Mouse (Mus musculus): ENCODE data around the gene Spred3.
"Not testable (repeated sequence)": the region's sequence is repeated elsewhere in the genome, so short reads cannot be mapped to it uniquely, and the experiment has no call there.

The Spred3 gene

DNA sequence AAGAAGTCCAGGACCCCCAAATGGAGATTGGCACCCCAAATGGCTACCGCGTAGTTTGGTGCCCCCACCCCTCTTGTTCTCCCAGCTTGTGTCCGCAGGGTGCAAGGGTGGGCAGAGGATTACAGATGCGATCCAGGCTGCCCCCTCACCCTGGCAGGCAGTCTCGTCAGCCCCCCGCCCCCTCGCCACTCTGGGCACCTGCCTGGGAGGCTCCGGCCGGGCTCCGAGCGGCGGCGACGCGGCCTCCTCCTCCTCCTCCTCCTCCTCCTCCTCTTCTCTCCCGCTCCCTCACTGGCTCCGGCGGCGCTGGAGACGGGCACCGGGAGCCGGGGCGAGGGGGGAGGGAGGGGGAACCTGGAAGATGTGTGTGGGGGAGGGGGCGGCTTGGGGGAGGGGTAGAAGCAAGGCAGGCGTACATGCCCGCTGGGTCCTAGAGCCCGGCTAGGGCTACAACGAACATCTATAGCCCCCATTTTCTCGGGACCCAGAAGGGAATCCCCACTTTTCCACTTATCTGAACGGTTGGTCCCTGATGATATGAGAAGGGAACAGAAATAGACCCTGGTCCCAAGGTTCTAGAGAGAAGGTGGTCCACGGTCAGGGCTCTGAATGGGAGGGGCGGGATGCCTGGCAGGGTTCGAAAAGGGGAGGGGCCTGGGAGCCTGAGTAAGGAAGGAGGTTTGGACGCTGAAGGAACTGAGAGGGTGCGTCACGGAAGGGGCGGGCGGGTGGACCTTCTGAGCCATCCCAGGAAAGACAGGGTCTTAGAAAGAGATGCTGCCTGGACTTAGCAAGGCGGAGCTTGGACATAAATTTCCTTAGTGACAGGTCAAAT, 763 bp downstream of the Spred3 start:
- DNase-seq (ENCODE audit: low read depth, low spot score) = peak; percentile 79

DNA sequence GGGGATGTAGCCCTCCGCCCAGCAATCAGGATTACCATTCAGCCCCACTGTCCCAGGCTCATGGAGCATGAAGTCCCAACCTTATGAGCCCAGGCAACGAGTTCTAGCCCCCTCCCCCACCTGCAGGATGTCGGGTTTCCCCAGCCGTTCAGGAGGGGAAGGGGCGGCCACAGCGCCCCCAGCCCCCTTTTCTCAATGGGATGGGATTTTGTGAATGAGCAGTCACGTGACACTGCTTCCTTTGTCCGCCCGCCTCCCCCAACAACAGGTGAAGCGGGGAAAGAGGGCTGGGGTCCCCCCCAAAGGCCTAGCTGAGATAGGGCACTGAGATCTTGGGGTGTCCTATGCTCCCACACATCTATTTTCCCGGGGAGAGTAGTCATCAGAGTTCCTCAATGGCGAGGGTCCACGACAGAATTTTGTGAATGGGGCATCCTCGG, 1.4 kb downstream of the Spred3 start:
- DNase-seq (ENCODE audit: low read depth, low spot score) = no peak

DNA sequence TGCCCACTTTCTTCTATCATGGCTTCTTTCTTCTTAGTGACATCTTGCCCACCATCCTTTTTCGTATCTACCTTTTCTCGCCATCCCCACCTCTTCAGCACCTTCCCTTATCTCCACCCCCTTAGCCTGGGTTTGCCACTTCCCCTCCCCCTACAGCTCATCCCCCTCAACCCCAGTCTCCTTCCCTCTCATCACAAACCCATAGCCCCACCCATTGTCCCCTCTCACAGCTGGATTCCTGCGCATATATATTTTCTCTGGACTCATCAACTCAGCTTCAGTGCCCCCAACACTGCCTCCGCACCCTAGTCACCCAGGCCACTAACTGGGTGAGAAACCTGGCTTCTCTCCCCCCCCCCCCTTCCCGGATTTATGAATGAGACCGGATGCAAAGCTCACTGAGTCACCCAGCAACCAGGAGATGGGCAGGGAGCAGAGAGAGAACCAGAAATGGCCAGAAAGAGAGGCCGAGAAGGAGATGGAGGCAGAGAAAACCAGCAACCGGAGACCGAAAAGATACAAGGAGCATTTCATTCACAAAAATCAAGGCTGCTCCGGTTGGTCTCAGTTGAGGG, 2.0 kb downstream of the Spred3 start:
- no peak for DNase-seq (ENCODE audit: low read depth, low spot score)

DNA sequence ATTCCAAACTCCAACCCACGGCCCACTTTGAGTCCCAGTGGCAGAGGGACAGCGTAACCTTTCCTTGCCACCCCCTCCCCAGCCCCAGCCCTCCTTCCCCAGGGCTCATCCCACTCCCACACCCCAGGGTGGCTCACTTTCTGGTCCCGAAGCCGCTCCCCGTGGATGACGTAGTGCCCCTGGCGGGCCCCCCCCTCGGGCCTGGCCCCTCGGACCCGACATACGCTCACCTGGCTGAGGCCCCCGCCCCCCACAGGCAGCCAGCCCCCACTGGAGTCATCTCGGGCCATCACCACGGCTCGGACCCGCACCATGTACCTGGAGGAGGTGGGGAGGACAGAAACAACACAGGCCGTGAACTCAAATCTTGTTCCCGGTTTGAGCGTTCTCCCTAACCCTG, 2.6 kb downstream of the Spred3 start:
- no peak for DNase-seq (ENCODE audit: low read depth, low spot score)

DNA sequence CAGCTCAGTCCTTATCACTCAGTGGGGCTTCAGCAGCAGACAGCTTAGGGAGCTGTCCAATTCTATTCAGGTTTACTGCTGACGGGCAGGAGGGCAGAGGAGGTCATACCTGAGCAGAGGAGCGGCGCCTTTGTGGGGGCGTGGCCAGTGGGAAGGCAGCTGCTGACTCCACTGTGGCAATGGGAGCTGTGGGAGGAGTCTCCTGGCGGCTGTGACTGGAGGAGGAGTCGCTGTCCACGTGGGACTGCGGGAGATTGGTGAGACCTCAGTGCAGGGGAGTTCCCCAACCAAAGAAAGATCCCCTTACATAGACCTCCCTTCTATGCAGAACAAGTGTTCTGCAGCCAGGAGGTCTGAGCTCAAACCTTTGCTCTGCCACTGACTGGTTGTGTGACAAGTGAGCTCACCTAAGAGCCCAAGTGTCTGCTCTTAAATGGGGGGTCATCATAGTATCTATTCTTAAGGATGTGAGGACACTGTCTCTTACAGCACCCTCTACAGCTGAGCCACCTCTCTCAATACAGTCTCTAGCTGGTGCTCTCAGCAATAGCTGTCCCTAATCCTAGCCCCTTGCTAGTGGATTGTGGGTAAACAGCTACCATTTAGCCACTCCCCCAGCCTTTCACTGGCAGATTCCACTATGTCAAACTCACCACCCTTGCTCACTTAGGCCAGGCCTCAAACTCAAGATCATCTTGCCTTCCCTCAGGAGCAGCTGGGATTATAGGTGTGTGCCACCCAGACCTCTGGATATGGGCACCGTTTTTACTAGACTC, 7.3 kb downstream of the Spred3 start:
- DNase-seq (ENCODE audit: low read depth, low spot score) = no peak

DNA sequence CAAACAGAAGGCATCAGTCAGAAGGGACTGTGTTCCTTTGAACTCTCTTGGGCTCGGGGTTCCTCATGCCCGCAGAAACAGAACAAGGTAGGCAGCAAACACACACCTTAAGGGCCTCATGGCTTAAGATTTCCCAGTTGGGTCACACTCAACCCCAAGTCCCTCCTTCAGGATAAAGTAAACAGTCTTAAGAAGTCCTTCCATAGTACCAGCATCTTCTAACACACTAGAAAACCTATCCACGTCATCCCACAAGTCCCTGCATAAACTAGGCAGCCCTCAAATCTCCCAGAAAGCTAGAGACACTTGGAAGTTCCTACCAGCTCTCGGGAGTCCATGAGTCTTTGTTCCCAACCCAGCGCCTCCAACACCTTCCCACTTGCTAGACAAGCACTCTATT, 7.9 kb downstream of the Spred3 start:
- DNase-seq (ENCODE audit: low read depth, low spot score) = no peak

DNA sequence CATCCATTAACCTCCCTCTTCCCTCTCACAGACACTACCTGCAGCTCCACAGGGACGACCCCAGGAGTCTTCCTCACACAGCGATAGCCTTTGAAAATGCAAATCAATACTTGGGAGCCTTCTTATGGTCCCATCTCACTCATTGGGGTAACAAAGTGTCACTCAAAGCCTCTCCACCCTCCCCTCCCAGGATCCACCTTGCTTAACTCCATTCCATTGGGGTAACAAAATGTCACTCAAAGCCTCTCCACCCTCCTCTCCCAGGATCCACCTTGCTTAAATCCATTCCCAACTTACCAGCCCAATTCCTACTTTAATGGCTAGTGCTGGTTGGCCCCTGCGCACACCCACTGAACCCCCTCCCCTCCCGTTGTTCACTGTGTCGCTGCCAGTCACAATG, 11.9 kb downstream of the Spred3 start:
- no peak for DNase-seq (ENCODE audit: low read depth, low spot score)

DNA sequence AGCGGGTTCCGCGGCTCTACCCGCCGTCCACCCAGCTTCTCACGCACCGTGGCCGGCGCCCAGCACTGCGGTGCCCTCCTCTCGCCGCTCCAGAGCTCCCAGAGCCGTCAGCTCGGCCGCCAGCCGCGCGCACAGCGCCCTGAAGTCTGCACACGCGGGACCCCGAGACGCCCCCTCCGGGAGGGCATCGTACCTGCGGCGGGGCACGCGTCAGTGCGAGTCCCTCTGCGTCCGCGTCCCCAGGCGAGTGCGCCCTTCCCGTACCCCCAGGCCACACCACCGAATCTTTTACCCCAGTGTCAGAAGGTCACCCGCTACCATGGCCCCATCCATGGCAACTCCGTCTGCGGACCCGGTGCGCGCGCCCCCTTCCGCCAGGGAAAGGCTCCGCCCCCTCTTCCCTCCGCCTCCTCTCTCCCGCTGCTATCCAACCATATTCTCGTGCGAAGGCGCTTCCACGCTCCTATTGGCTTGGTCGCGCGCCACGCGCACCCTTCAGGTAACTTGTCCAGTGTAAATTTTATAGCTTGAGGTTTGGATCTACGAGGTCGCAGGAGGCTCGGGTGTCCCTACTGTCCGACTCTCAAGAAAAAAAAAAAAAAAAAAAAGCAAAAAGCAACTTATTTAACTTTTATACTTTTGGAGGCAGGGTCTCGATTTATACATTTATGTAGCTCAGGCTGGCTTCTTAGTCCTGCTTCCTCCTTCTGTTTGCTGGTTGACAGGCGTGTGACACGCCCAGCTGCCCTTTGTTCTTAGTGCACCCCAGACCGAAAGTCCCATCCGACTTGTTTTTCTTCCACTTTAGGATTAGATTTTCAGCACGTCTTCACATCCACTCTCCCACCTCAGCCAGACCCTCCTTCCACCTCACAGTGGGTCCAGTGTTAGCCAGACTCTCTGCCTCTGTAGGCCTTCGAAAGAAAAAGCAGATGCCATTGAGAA, 14.1 kb downstream of the Spred3 start, which contains the start of gene Fam98c:
Fam98c (minus strand) TSS at position 397 of the 945 bp plus-strand sequence.
- peak; percentile 85 for DNase-seq (ENCODE audit: low read depth, low spot score)

DNA sequence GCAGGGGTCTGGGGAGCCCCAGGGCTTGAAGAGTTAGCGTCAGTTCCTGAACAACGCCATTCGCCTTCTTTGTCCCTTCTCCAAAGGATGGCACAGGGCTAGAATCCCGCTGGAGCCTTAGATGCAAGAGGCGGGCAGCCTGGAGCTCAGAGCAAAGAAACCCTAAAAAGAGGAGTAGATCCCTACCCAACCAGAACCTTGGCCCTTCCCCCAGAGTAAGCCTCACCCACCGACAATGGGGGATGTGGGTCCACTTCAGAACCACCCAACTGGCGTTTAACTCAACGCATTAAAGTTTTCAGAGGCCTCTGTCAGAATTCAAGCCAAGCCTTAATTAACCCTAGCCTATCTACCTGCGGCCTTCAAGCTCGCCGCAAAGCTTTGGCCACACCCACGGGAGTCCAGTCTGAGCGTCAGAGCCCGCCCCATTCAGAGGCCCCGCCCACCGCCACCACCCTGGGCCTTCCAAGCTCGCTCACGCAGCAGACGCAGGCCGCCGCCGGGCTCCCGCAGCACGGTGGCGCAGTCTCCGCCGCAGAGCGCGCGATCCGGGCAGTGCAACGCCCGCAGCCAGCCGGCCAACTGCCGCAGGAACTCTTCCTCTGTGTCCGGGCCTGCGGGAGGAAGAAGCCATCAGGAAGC, 14.9 kb downstream of the Spred3 start:
- DNase-seq (ENCODE audit: low read depth, low spot score) = peak; percentile 70

DNA sequence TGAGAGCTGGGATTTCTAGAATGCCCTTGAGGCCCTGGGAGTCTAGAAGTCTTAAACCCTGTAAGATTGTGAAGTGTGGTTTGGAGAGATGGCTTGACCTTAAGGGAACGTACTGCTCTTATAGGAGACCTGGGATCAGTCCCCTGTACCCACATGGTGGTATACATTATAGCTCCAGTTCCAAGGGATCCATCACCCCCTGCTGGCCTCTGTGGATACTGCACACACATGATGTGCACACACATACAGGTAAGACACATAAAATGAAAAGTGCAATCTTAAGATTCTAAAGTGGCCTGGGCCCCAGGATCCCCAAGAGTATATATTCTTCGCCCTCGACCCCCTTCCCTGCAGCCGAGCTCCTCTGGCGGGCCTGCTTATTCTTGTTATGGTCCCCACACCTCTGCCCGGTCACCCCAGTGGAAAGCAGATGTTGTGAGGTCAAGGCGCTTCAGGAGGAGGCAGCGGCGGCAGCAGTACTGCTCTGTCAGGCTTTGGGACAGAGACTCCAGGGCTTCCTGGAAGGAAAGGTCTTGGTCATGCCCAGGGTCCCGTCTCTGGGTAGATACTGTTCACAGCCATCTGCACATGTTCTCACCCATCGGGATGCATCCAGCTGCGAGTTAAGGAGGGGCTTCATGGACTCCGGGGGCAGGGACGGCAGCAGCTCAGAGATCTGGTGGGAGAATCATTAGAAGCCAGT, 16.0 kb downstream of the Spred3 start:
- DNase-seq (ENCODE audit: low read depth, low spot score) = no peak

DNA sequence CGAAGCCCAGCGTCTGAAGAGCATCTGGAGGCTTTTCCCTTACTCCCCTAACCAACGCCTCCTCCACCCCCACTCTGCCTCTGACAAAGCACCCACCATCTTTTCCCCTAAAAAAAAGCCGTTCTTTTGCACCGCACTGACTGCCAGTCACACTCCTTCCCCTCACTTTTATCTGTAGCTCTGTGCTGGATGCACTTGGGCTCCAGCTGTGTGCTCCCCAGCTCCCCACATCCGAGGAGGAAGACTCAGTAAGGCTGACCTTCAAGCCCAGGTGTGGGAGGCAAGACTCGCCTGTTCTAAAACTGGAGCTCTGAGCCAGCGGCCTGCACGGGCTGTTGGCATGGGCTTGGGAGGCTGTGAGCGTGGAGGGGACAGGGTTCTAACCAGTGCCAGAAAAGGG, 18.7 kb downstream of the Spred3 start:
- DNase-seq (ENCODE audit: low read depth, low spot score) = no peak

DNA sequence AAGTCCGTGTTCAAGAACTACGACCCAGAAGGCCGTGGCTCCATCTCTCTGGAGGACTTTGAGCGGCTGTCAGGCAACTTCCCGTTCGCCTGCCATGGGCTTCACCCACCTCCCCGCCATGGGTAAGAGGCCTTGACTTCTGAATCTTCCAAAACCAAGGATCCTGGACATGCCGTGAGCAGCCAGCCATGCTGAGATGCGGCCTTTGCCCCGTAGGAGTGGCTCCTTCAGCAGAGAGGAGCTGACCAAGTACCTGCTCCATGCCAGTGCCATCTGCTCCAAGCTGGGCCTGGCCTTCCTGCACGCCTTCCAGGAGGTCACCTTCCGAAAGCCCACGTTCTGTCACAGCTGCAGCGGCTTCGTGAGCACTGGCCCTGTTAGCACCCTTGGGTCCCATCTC, 21.4 kb downstream of the Spred3 start:
- no peak for DNase-seq (ENCODE audit: low read depth, low spot score)

DNA sequence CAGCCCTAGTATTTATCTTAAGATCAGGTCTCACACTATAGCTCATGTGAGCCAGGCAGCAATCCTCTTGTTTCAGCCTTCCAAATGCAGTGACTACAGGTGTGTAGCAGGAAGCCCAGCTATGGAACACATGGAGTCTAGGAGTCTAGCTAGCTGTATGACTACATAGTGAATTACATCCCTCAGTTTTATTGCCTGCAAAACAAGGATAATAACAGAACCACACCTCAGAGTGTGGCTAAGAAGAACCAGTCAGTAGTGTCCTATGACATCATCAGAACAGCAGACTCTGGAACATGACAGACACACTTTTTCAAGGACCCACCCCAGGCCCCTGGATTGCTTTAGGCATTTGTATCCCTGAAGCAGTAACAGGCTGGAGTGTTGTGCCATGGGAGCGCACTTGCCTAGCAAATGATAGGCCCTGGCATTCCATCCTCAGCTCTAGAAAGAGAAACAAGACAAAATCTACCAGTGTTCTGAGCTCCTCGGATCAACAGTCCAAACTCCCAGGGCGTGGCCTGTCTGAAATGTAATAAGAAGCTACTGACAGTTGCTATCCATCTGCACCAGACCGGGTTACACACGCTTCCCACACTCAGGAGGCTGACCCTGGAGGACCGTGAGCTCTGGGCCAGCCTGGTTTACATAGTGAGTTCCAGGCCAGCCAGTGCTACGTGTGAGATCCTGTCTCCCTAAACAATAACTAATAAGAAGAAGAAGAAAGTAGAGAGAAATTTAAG, 23.4 kb downstream of the Spred3 start:
- DNase-seq (ENCODE audit: low read depth, low spot score) = no peak

DNA sequence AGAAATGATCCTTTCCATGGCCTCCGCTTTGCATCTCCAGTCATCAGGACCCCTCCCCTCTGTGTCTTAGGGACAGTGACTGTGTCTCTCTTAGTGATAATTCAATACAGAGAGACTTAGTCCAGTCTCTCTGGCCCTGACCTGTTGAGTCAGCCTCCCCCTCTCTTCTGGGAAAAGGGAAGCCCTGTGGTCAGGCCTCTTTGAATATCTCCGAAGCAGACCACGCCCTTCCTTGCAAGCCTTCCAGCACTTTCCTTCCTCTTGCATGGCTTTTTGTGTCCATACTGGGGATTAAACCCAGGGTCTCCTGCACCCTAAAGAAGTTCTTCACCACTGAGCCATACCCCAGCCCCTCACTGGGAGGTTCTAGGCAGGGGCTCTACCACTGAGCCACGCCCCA, 26.2 kb downstream of the Spred3 start:
- no peak for DNase-seq (ENCODE audit: low read depth, low spot score)

DNA sequence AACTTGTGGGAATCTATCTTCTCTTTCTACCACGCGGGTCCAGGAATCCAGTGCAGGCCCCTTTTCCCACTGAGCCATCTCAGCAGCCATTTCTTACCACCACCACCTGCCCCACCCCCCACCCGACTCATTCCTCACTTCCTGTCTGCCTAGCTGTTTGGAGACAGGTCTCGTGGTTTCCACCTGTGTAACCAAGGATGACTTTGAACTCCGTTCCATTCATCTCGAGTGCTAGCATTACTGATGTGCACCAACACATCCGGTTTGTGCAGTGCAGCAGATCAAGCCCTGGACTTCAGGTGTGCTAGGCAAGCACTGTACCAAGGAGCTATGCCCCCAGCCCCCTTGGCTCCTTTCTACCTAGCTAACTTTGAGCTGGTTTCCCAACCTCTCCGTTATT, 28.8 kb downstream of the Spred3 start:
- no peak for DNase-seq (ENCODE audit: low read depth, low spot score)

DNA sequence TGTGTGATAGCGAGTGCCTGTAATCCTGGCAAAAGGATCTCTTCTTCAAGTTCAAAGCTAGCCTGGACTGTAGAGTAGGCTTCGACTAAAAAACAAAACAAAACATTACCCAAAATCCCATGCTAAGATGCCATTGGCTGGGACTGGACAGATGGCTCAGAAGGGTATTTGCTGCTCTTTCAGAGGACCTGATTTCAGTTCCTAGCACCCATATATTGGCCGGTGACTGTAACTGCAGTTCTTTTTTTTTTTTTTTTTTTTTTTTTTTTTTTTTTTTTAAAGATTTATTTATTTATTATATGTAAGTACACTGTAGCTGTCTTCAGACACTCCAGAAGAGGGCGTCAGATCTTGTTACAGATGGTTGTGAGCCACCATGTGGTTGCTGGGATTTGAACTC, 31.0 kb downstream of the Spred3 start:
- not testable (repeated sequence) for DNase-seq (ENCODE audit: low read depth, low spot score)

DNA sequence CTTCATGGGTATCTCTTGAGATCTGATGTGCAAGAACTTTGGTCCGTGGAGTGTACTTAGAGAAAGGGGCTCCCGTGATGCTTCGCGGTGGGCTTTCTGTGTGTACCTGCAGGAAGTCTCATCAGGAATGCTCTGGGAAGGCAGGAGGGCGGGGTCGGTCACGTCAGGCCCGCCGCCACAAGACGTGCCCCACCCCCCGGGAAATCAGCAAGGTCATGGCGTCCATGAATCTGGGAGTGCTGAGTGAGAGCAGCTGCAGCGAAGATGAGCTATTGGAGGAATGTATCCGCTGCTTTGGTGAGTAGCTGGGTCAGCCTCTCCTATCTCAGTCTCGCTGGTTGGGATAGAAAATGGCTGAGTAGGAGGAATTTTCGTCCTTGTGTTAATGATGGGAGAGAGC, 32.8 kb downstream of the Spred3 start:
- DNase-seq (ENCODE audit: low read depth, low spot score) = no peak

DNA sequence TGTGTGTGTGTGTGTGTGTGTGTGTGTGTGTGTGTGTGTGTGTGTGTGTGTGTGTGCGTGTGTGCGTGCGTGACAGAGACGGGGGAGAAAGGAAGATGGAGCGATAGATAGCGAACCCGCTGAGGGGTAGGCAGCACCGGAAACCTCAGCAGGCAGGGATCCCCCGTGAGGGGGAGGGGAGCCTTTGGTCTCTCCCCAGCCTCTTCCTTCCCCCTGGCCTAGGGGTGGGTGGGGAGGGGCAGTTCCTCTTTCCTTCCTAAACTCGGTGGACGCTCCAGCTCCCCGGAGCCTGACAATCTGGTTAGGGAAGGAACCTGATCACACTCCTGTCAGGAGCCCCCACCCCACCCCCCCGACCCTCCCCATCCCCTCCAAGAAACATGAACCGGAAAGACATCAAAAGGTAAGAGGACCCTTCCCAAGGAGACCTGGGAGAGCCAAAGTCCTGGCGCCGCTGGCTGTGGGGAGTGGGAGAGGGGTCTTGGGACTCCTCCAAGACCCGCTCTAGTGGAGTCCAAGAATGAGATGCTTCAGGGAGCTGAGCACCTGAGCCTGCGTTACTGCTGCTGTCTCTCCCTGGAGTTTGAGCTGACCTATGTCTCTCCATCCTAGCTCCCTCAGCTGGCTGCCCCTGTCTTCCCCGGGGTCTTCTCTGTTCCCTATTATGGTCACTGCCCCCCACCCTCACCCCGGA, 35.4 kb downstream of the Spred3 start, which contains the start of gene Rasgrp4:
Rasgrp4 (plus strand) TSS at position 159 of the 694 bp plus-strand sequence.
- no peak for DNase-seq (ENCODE audit: low read depth, low spot score)

DNA sequence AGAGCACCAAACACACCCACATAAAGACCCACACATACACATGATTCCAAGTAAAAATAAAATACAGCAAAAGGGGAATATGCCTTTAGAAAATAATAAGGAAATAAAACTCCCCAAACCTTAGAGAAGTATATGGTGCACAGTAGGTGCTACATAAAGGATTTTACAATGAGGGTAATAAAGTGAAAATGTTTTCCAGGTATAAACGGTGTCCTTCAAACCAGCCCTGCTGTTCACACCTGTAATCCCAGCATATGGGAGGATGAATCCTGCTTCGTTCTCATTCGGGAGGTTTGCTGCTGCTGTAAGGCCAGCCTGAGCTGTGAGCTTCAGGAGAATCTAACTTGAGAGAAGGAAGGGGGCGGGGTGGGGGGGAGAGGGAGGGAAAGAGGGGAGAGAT, 36.0 kb downstream of the Spred3 start:
- DNase-seq (ENCODE audit: low read depth, low spot score) = no peak

All from forelimb bud, embryonic 11.5 days (tissue).